Mouse (Mus musculus): ENCODE results near the gene Glt8d2. TPM values are rescaled to one million over a fixed set of nuclear protein-coding genes. Genes with fewer than 3 reads are reported as not detected.

Gene Glt8d2
- 1 to 10 TPM in 1 of 2 experiments, under 1 TPM in 1; 0.58 to 1.2 TPM for total RNA-seq (2023)

GRCm38 (mm10) chr10:82690494-82690893 lies at the start of gene Glt8d2:
Gene Glt8d2 (minus strand): TSS chr10:82690650.

GRCm38 (mm10) chr10:82695956-82696355 lies 5.5 kb upstream of the Glt8d2 start, which contains the start of gene Hcfc2:
Gene Hcfc2 (plus strand): TSS chr10:82696160.

GRCm38 (mm10) chr10:82629586-82630255 lies 60.7 kb downstream of the Glt8d2 start, which contains the start of gene Tdg:
Gene Tdg (plus strand): TSS chr10:82629828.

GRCm38 (mm10) chr10:82622671-82623552 lies 67.5 kb downstream of the Glt8d2 start, which contains the start of gene 1190007I07Rik:
Gene 1190007I07Rik (minus strand): TSS chr10:82623228.

Other genes with a start within 250 kb of the Glt8d2 start
- not detected for gene Gm1553, start 198.0 kb downstream of the Glt8d2 start, total RNA-seq (2023)
- gene 1190007I07Rik, start 67.4 kb downstream of the Glt8d2 start, total RNA-seq (2023), result 10 to 100 TPM; 13.3 to 25.6 TPM
- gene Tdg, start 60.8 kb downstream of the Glt8d2 start, total RNA-seq (2023), result 10 to 100 TPM; 68.5 to 78.1 TPM
- 10 to 100 TPM; 23.6 to 42.1 TPM for gene Hcfc2, start 5.5 kb upstream of the Glt8d2 start, total RNA-seq (2023)
- gene Nfyb, start 73.5 kb upstream of the Glt8d2 start, total RNA-seq (2023), result 10 to 100 TPM; 39.1 to 41.8 TPM
- 10 to 100 TPM; 42.0 to 50.9 TPM for gene Txnrd1, start 143.3 kb upstream of the Glt8d2 start, total RNA-seq (2023)
- gene Eid3, start 176.0 kb upstream of the Glt8d2 start, total RNA-seq (2023), result 1 to 10 TPM; 6.3 to 7.0 TPM

All from T-cell, adult 66 days (primary cell).